Mouse (Mus musculus) liver, adult 2 months (tissue): ENCODE data around the gene Tor4a. TPM values are rescaled to one million over a fixed set of nuclear protein-coding genes. Genes with fewer than 3 reads are reported as not detected.

Experiments
- DNase-seq: peaks from one replicate; pipeline ENCODE4 v3.0.0-alpha.2; 2011; ENCODE audit warnings: low read depth, low spot score; ENCODE audit errors: extremely low read depth
- H3K27ac ChIP-seq: fragments of 200-500 bp; replicated peaks from 2 replicates; pipeline ENCODE4 v1.5.1; 2012; ENCODE audit warnings: low read depth, mild to moderate bottlenecking, control low read depth, inconsistent platforms, low read length; ENCODE audit not compliant: insufficient read depth
- H3K27me3 ChIP-seq: fragments of 200-500 bp; 2 replicates; pipeline ENCODE4 v1.6.1; 2012; ENCODE audit warnings: mild to moderate bottlenecking, moderate library complexity, low read length, inconsistent platforms; ENCODE audit not compliant: control insufficient read depth, insufficient read depth
- H3K36me3 ChIP-seq: fragments of 200-500 bp; 2 replicates; pipeline ENCODE4 v1.6.1; 2012; ENCODE audit warnings: low read length, inconsistent platforms; ENCODE audit not compliant: control insufficient read depth, insufficient read depth
- H3K4me1 ChIP-seq: fragments of 200-500 bp; 2 replicates; pipeline ENCODE4 v1.6.1; 2011; ENCODE audit warnings: low read length; ENCODE audit not compliant: control insufficient read depth, insufficient read depth
- H3K4me3 ChIP-seq: fragments of 200-500 bp; 2 replicates; pipeline ENCODE4 v1.5.1; 2011; ENCODE audit warnings: low read depth, mild to moderate bottlenecking, control low read depth, low read length, moderate library complexity; ENCODE audit not compliant: insufficient read depth
- H3K79me2 ChIP-seq: fragments of 200-500 bp; 2 replicates; pipeline ENCODE4 v1.6.1; 2012; ENCODE audit warnings: inconsistent platforms, mild to moderate bottlenecking, low read length, moderate library complexity; ENCODE audit not compliant: control insufficient read depth, insufficient read depth
- H3K9ac ChIP-seq: fragments of 200-500 bp; 2 replicates; pipeline ENCODE4 v1.6.1; 2012; ENCODE audit warnings: low read depth, mild to moderate bottlenecking, control low read depth, inconsistent platforms, low read length
- CTCF ChIP-seq: fragments of 200-500 bp; IDR thresholded peaks from 2 replicates; pipeline ENCODE4 v1.5.1; 2011; ENCODE audit warnings: low read depth, low read length, control low read depth
- POLR2A ChIP-seq: fragments of 200-500 bp; IDR thresholded peaks from 2 replicates; pipeline ENCODE4 v1.6.1; 2011; ENCODE audit warnings: low read length, control low read depth; ENCODE audit not compliant: insufficient read depth; ENCODE audit errors: extremely low read depth
- WGBS: fragments of 180-500 bp; shearing (Covaris S2); methylation state at CpG from one replicate; pipeline ENCODE4 v1.1.7; 2018; 5-methylcytosine and 5-hydroxymethylcytosine counted together
- polyA plus RNA-seq: library from polyadenylated mRNA; depleted of rRNA; stranded (reverse); fragments of >200 nt; gene quantifications from 2 replicates; pipeline ENCODE4 v1.2.3, GENCODE M21; 2012
- total RNA-seq: library from RNA; depleted of rRNA; stranded (reverse); fragments of >200 nt; gene quantifications from 2 replicates; pipeline ENCODE4 v1.2.3, GENCODE M21; 2014

Gene Tor4a
- total and polyA plus RNA-seq, 2 experiments: 4.6 to 7.0 TPM

GRCm38 (mm10) chr2:25224766-25225752 is 28.4 kb upstream of the Tor4a start:
- H3K4me1 ChIP-seq: no peaks in the 10 kb centered on the region
- peak overlapping the region; percentile 73 for H3K9ac ChIP-seq
- no peaks in the 10 kb centered on the region; the same call in 1 of the 2 replicates for H3K36me3 ChIP-seq
- peak overlapping the region; percentile 88 for H3K27ac ChIP-seq
- no peaks in the 10 kb centered on the region for H3K27me3 ChIP-seq
- H3K79me2 ChIP-seq: no peaks in the 10 kb centered on the region; the same call in 1 of the 2 replicates
- peak; percentile 98 for DNase-seq
- WGBS: 2% methylated on average over 41 of the region's 41 CpGs
- TF ChIP-seq POLR2A (peak; percentile 67; the same call in 1 of the 2 replicates), CTCF (no peak)
- peak overlapping the region; percentile 73 for H3K4me3 ChIP-seq

GRCm38 (mm10) chr2:25224492-25224765 is 27.7 kb upstream of the Tor4a start, which contains the start of gene Tubb4b:
TSS of gene Tubb4b (minus strand) at chr2:25224702.
- Histone ChIP-seq H3K4me3 (peak within 1 kb of the TSS; percentile 78), H3K36me3 (no peaks in the 10 kb centered on the region; the same call in 1 of the 2 replicates), H3K27me3 (no peaks in the 10 kb centered on the region), H3K27ac (peak within 1 kb of the TSS; percentile 88), H3K4me1 (no peaks in the 10 kb centered on the region), H3K9ac (peak within 1 kb of the TSS; percentile 89), H3K79me2 (no peaks in the 10 kb centered on the region; the same call in 1 of the 2 replicates)
- TF ChIP-seq POLR2A: peak; percentile 99
- TF ChIP-seq CTCF: peak; percentile 34; the same call in 1 of the 2 replicates
- DNase-seq: no peak
- under 1% methylated on average over 17 of the region's 17 CpGs for WGBS

GRCm38 (mm10) chr2:25223681-25224491 is 27.2 kb upstream of the Tor4a start:
- H3K79me2 ChIP-seq: no peaks in the 10 kb centered on the region; the same call in 1 of the 2 replicates
- H3K4me3 ChIP-seq: peak overlapping the region; percentile 78
- TF ChIP-seq POLR2A (no peak), CTCF (no peak)
- peak; percentile 67 for DNase-seq
- no peaks in the 10 kb centered on the region; the same call in 1 of the 2 replicates for H3K36me3 ChIP-seq
- WGBS: under 1% methylated on average over 51 of the region's 53 CpGs
- H3K4me1 ChIP-seq: no peaks in the 10 kb centered on the region
- peak overlapping the region; percentile 83 for H3K27ac ChIP-seq
- peak overlapping the region; percentile 89 for H3K9ac ChIP-seq
- H3K27me3 ChIP-seq: no peaks in the 10 kb centered on the region

GRCm38 (mm10) chr2:25221331-25221772 is 24.7 kb upstream of the Tor4a start:
- H3K27ac ChIP-seq: no peak overlapping the region
- DNase-seq: no peak

GRCm38 (mm10) chr2:25218445-25218844 is 21.8 kb upstream of the Tor4a start, which contains the start of gene Fam166a:
TSS of gene Fam166a (plus strand) at chr2:25218745.
- H3K4me3 ChIP-seq: no peak within 1 kb of the TSS
- no peaks in the 10 kb centered on the region for H3K27me3 ChIP-seq
- H3K36me3 ChIP-seq: no peaks in the 10 kb centered on the region; the same call in 1 of the 2 replicates
- H3K9ac ChIP-seq: no peak within 1 kb of the TSS
- DNase-seq: no peak
- no peaks in the 10 kb centered on the region for H3K4me1 ChIP-seq
- no peak within 1 kb of the TSS for H3K27ac ChIP-seq
- H3K79me2 ChIP-seq: no peaks in the 10 kb centered on the region
- TF ChIP-seq CTCF (no peak), POLR2A (no peak)

More at GRCm38 (mm10) chr2:25221331-25221772, 24.7 kb upstream of the Tor4a start:
- no peaks in the 10 kb centered on the region for H3K4me1 ChIP-seq
- H3K27me3 ChIP-seq: no peaks in the 10 kb centered on the region
- H3K9ac ChIP-seq: no peak overlapping the region
- WGBS: 78% methylated on average over 5 of the region's 5 CpGs
- no peaks in the 10 kb centered on the region; the same call in 1 of the 2 replicates for H3K79me2 ChIP-seq
- TF ChIP-seq CTCF (no peak), POLR2A (no peak)
- no peak overlapping the region for H3K4me3 ChIP-seq
- no peaks in the 10 kb centered on the region; the same call in 1 of the 2 replicates for H3K36me3 ChIP-seq
